Mouse (Mus musculus): ENCODE measurements at regions not wholly inside any gene's neighbourhood (a gene's known extent, or its start where the extent isn't known, plus 50 kb on each side); places are given as distances from the start of the nearest gene placed in this dataset.
"Not testable (repeated sequence)": the region's sequence is repeated elsewhere in the genome, so short reads cannot be mapped to it uniquely, and the experiment has no call there.

DNA sequence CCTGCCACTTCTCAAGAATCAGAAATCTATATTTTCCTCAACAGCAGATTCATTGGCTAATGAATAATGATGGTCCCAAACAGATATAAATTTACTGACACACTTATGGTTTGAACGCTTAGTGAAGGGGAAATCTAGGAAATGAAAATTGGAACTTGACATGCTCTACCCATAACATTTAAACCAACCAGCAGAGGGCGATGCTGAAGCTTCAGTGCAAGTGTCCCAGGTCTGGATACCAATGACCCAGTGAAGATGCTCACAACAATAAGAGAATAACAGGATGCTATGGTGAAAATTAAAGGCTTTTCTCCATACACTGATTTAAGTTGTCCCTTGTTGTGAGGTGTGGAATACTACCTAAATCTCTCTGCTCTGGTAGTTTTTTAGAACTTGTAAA, 236.0 kb upstream of the Rorb start:
- no peak for ATAC-seq (replicated peaks; ENCODE audit: insufficient number of reproducible peaks, low FRiP score, low TSS enrichment)
- Histone ChIP-seq H3K27ac (ENCODE audit: low read depth, low read length) (no peak overlapping the region), H3K4me3 (ENCODE audit: low read depth, low read length) (no peak overlapping the region), H3K36me3 (ENCODE audit: control insufficient read depth, insufficient read depth, low read length) (no peaks in the 10 kb centered on the region), H3K9me3 (replicated peaks; ENCODE audit: control insufficient read depth, low read length) (no peaks in the 10 kb centered on the region), H3K4me2 (no peak overlapping the region), H3K27me3 (ENCODE audit: control insufficient read depth, insufficient read depth, low read length) (no peaks in the 10 kb centered on the region), H3K4me1 (ENCODE audit: control insufficient read depth, insufficient read depth, low read length) (no peaks in the 10 kb centered on the region), H3K9ac (ENCODE audit: low read depth, low read length) (no peak overlapping the region)
- WGBS (ENCODE audit: insufficient replicate concordance): 43% methylated on average over 2 of the region's 2 CpGs

GRCm38 (mm10) chr19:19344426-19344811, 233.4 kb upstream of the Rorb start:
- H3K36me3 ChIP-seq (ENCODE audit: control insufficient read depth, insufficient read depth, low read length): no peaks in the 10 kb centered on the region
- WGBS (ENCODE audit: insufficient replicate concordance): 87% methylated on average over 7 of the region's 7 CpGs
- no peak for ATAC-seq (replicated peaks; ENCODE audit: insufficient number of reproducible peaks, low FRiP score, low TSS enrichment)

GRCm38 (mm10) chr19:19343702-19344425, 232.9 kb upstream of the Rorb start:
- Histone ChIP-seq H3K27me3 (ENCODE audit: control insufficient read depth, insufficient read depth, low read length) (no peaks in the 10 kb centered on the region), H3K4me1 (ENCODE audit: control insufficient read depth, insufficient read depth, low read length) (no peaks in the 10 kb centered on the region), H3K9ac (ENCODE audit: low read depth, low read length) (no peak overlapping the region), H3K36me3 (ENCODE audit: control insufficient read depth, insufficient read depth, low read length) (no peaks in the 10 kb centered on the region), H3K4me3 (ENCODE audit: low read depth, low read length) (no peak overlapping the region), H3K4me2 (no peak overlapping the region), H3K9me3 (replicated peaks; ENCODE audit: control insufficient read depth, low read length) (no peaks in the 10 kb centered on the region), H3K27ac (ENCODE audit: low read depth, low read length) (no peak overlapping the region)
- WGBS (ENCODE audit: insufficient replicate concordance): 69% methylated on average over 10 of the region's 10 CpGs
- no peak for ATAC-seq (replicated peaks; ENCODE audit: insufficient number of reproducible peaks, low FRiP score, low TSS enrichment)

More at GRCm38 (mm10) chr19:19344426-19344811, 233.4 kb upstream of the Rorb start:
- H3K4me1 ChIP-seq (ENCODE audit: control insufficient read depth, insufficient read depth, low read length): no peaks in the 10 kb centered on the region
- no peaks in the 10 kb centered on the region for H3K9me3 ChIP-seq (replicated peaks; ENCODE audit: control insufficient read depth, low read length)
- H3K4me3 ChIP-seq (ENCODE audit: low read depth, low read length): no peak overlapping the region
- H3K27me3 ChIP-seq (ENCODE audit: control insufficient read depth, insufficient read depth, low read length): no peaks in the 10 kb centered on the region
- no peak overlapping the region for H3K9ac ChIP-seq (ENCODE audit: low read depth, low read length)
- H3K4me2 ChIP-seq: no peak overlapping the region
- no peak overlapping the region for H3K27ac ChIP-seq (ENCODE audit: low read depth, low read length)

GRCm38 (mm10) chr19:19307142-19307541, 196.1 kb upstream of the Rorb start:
- not testable (repeated sequence) for H3K9me3 ChIP-seq (replicated peaks; ENCODE audit: control insufficient read depth, low read length); H3K27ac ChIP-seq (ENCODE audit: low read depth, low read length); H3K4me2 ChIP-seq; H3K36me3 ChIP-seq (ENCODE audit: control insufficient read depth, insufficient read depth, low read length); ATAC-seq (replicated peaks; ENCODE audit: insufficient number of reproducible peaks, low FRiP score, low TSS enrichment); H3K4me3 ChIP-seq (ENCODE audit: low read depth, low read length); H3K27me3 ChIP-seq (ENCODE audit: control insufficient read depth, insufficient read depth, low read length); H3K9ac ChIP-seq (ENCODE audit: low read depth, low read length); H3K4me1 ChIP-seq (ENCODE audit: control insufficient read depth, insufficient read depth, low read length)
- 78% methylated on average over 2 of the region's 2 CpGs for WGBS (ENCODE audit: insufficient replicate concordance)

- no peak for ATAC-seq (replicated peaks; ENCODE audit: insufficient number of reproducible peaks, low FRiP score, low TSS enrichment)
- Histone ChIP-seq H3K9ac (ENCODE audit: low read depth, low read length) (no peak overlapping the region), H3K9me3 (replicated peaks; ENCODE audit: control insufficient read depth, low read length) (no peaks in the 10 kb centered on the region), H3K4me2 (no peak overlapping the region), H3K36me3 (ENCODE audit: control insufficient read depth, insufficient read depth, low read length) (no peaks in the 10 kb centered on the region), H3K27me3 (ENCODE audit: control insufficient read depth, insufficient read depth, low read length) (no peaks in the 10 kb centered on the region), H3K4me3 (ENCODE audit: low read depth, low read length) (no peak overlapping the region), H3K27ac (ENCODE audit: low read depth, low read length) (no peak overlapping the region), H3K4me1 (ENCODE audit: control insufficient read depth, insufficient read depth, low read length) (no peaks in the 10 kb centered on the region)
- 78% methylated on average over 6 of the region's 6 CpGs for WGBS (ENCODE audit: insufficient replicate concordance)
Measured at GRCm38 (mm10) chr19:19306476-19307131, 195.6 kb upstream of the Rorb start.

DNA sequence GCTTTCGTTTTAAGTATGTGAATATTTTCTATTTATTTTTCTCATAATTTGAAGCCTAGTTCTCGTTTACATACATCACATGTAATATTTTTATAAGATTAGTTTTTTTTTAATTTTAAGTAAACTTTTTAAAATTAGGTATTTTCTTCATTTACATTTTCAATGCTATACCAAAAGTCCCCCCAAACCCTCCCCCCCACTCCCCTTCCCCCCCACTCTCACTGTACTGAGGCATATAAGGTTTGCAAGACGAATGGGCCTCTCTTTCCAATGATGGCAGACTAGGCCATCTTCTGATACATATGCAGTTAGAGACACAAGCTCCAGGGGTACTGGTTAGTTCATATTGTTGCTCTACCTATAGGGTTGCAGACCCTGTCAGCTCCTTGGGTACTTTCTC, 174.9 kb upstream of the Rorb start:
- not testable (repeated sequence) for ATAC-seq (replicated peaks; ENCODE audit: insufficient number of reproducible peaks, low FRiP score, low TSS enrichment); H3K27me3 ChIP-seq (ENCODE audit: control insufficient read depth, insufficient read depth, low read length); H3K27ac ChIP-seq (ENCODE audit: low read depth, low read length); H3K9me3 ChIP-seq (replicated peaks; ENCODE audit: control insufficient read depth, low read length); H3K4me1 ChIP-seq (ENCODE audit: control insufficient read depth, insufficient read depth, low read length); H3K9ac ChIP-seq (ENCODE audit: low read depth, low read length); H3K4me2 ChIP-seq; H3K4me3 ChIP-seq (ENCODE audit: low read depth, low read length); H3K36me3 ChIP-seq (ENCODE audit: control insufficient read depth, insufficient read depth, low read length)
- WGBS (ENCODE audit: insufficient replicate concordance): 80% methylated on average over 3 of the region's 3 CpGs

DNA sequence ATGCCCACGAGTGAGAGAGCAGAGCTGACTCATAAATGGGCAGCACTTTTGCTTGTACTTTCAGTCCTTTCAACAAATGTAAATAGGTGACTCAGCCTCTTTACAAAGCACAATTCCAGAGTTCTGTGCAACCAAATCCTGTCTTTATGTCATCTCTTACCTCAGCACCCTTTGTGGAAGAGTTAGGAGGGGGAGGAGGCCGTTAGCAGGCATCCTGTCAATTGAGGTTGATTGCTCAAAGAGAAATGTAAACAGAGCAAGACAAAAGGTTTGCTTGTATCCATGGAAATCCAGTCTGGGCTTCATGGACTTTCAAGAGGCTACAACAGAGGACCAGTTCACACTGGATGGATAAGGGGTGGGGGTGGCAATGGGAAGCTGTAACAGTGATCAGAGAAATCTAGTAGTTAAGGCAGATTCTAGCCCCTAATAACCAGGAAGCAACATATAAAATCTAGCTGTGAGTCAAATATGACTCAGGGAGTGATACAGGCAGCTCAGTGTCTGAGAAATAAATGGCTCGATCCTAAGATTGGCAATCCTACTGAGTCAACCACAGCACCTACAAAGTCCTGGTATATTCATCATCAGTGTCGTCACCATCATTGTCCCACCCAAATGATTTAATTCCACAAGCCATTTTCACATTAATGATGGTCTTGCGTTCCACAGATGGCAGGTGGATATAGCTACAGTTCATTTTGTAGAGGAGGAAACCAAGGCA, 136.0 kb upstream of the Rorb start:
- WGBS (ENCODE audit: insufficient replicate concordance): 65% methylated on average over 5 of the region's 5 CpGs
- Histone ChIP-seq H3K27me3 (ENCODE audit: control insufficient read depth, insufficient read depth, low read length) (no peaks in the 10 kb centered on the region), H3K4me2 (no peak overlapping the region), H3K27ac (ENCODE audit: low read depth, low read length) (no peak overlapping the region), H3K4me3 (ENCODE audit: low read depth, low read length) (no peak overlapping the region), H3K36me3 (ENCODE audit: control insufficient read depth, insufficient read depth, low read length) (no peaks in the 10 kb centered on the region), H3K9me3 (replicated peaks; ENCODE audit: control insufficient read depth, low read length) (no peaks in the 10 kb centered on the region), H3K4me1 (ENCODE audit: control insufficient read depth, insufficient read depth, low read length) (no peaks in the 10 kb centered on the region), H3K9ac (ENCODE audit: low read depth, low read length) (no peak overlapping the region)
- ATAC-seq (replicated peaks; ENCODE audit: insufficient number of reproducible peaks, low FRiP score, low TSS enrichment): no peak

GRCm38 (mm10) chr19:19229305-19229994, 118.5 kb upstream of the Rorb start:
- Histone ChIP-seq H3K4me1 (ENCODE audit: control insufficient read depth, insufficient read depth, low read length) (no peaks in the 10 kb centered on the region), H3K9me3 (replicated peaks; ENCODE audit: control insufficient read depth, low read length) (no peaks in the 10 kb centered on the region), H3K27ac (ENCODE audit: low read depth, low read length) (no peak overlapping the region), H3K27me3 (ENCODE audit: control insufficient read depth, insufficient read depth, low read length) (no peaks in the 10 kb centered on the region), H3K4me2 (no peak overlapping the region), H3K9ac (ENCODE audit: low read depth, low read length) (no peak overlapping the region), H3K36me3 (ENCODE audit: control insufficient read depth, insufficient read depth, low read length) (no peaks in the 10 kb centered on the region), H3K4me3 (ENCODE audit: low read depth, low read length) (no peak overlapping the region)
- 67% methylated on average over 3 of the region's 3 CpGs for WGBS (ENCODE audit: insufficient replicate concordance)
- ATAC-seq (replicated peaks; ENCODE audit: insufficient number of reproducible peaks, low FRiP score, low TSS enrichment): no peak
